8 mouse cellular contexts compared by ENCODE assay signal in genomic region chr14:54875844-54876538, GRCm38 (mm10). TPM values are rescaled to one million over a fixed set of nuclear protein-coding genes. Genes with fewer than 3 reads are reported as not detected.
DNase-seq lines count a peak whose midpoint lies in the region; ATAC-seq lines count a peak whose summit lies in the region.

No protein-coding gene starts in this region.

- intact Hi-C loops in left cerebral cortex, postnatal 10 days (cut with DNase I), result no loop called here

- peaks cover 30% of the 10 kb centered on the region for H3K27me3 ChIP-seq in forebrain, embryonic 10.5 days (ENCODE audit: poor library complexity, severe bottlenecking)
- peaks cover 8% of the 10 kb centered on the region for H3K27me3 ChIP-seq in midbrain, embryonic 12.5 days

- peaks cover 28% of the 10 kb centered on the region for H3K4me1 ChIP-seq in forebrain, embryonic 10.5 days
- peaks cover 17% of the 10 kb centered on the region for H3K4me1 ChIP-seq in midbrain, embryonic 12.5 days

- WGBS in forebrain, embryonic 10.5 days, result 2% methylated on average over 36 of the region's 36 CpGs
- 4% methylated on average over 36 of the region's 36 CpGs for WGBS in midbrain, embryonic 12.5 days

- peak overlapping the region; percentile 82 for H3K4me3 ChIP-seq in forebrain, embryonic 10.5 days
- peak overlapping the region; percentile 77 for H3K4me3 ChIP-seq in midbrain, embryonic 12.5 days

- peak; percentile 56 for DNase-seq in kidney, adult 11 months
- no peak for DNase-seq in kidney, adult 18-20 months
- DNase-seq in MN1 (ENCODE audit: low spot score), result peak; percentile 76
- DNase-seq in forebrain, embryonic 10.5 days (ENCODE audit: extremely low spot score, low spot score), result no peak
- peak; percentile 43 to 59 for DNase-seq in kidney, postnatal 25 days
- no peak for DNase-seq in thymus, postnatal 4 days
- no peak for DNase-seq in left cerebral cortex, postnatal 10 days (ENCODE audit: extremely low spot score in 1 of 2, low spot score in 2 of 2)

- peak overlapping the region; percentile 92 for H3K27ac ChIP-seq in forebrain, embryonic 10.5 days
- H3K27ac ChIP-seq in midbrain, embryonic 12.5 days (replicated peaks), result peak overlapping the region; percentile 90

- peak; percentile 51 for ATAC-seq in midbrain, embryonic 12.5 days (ENCODE audit: low FRiP score, low read depth)

- H3K9me3 ChIP-seq in forebrain, embryonic 10.5 days, result no peaks in the 10 kb centered on the region
- H3K9me3 ChIP-seq in midbrain, embryonic 12.5 days, result no peaks in the 10 kb centered on the region

- peak overlapping the region; percentile 76 for H3K9ac ChIP-seq in midbrain, embryonic 12.5 days (replicated peaks)

- H3K36me3 ChIP-seq in forebrain, embryonic 10.5 days (replicated peaks), result no peaks in the 10 kb centered on the region
- H3K36me3 ChIP-seq in midbrain, embryonic 12.5 days, result no peaks in the 10 kb centered on the region

- H3K4me2 ChIP-seq in midbrain, embryonic 12.5 days (replicated peaks), result peak overlapping the region; percentile 99

RNA-seq across cellular contexts. Expression of gene Ppp1r3e, which starts 1.4 kb away (rescaled TPM):
- 0.96 and 1.0 TPM in 2 replicates for polyA plus RNA-seq in forebrain, embryonic 10.5 days (2016; fragmentation: Nextera tagmentation; extraction: Ambion mirVana)
- 0.80 and 1.6 TPM in 2 replicates for polyA plus RNA-seq in midbrain, embryonic 12.5 days (2016; fragmentation: Nextera tagmentation; extraction: Ambion mirVana)
- total RNA-seq in left cerebral cortex, postnatal 10 days (2021), result 10 to 100 TPM; 26.9 to 28.4 TPM

RNA-seq across cellular contexts. Expression of gene Homez, which starts 5.2 kb away (rescaled TPM):
- polyA plus RNA-seq in forebrain, embryonic 10.5 days (2016; fragmentation: Nextera tagmentation; extraction: Ambion mirVana), result 24.0 and 29.5 TPM in 2 replicates
- polyA plus RNA-seq in midbrain, embryonic 12.5 days (2016; fragmentation: Nextera tagmentation; extraction: Ambion mirVana), result 16.4 and 18.6 TPM in 2 replicates
- 10 to 100 TPM; 16.7 to 18.5 TPM for total RNA-seq in left cerebral cortex, postnatal 10 days (2021)

RNA-seq across cellular contexts. Expression of gene Bcl2l2, which starts 7.2 kb away (rescaled TPM):
- 2.2 and 2.5 TPM in 2 replicates for polyA plus RNA-seq in forebrain, embryonic 10.5 days (2016; fragmentation: Nextera tagmentation; extraction: Ambion mirVana)
- 2.7 and 3.7 TPM in 2 replicates for polyA plus RNA-seq in midbrain, embryonic 12.5 days (2016; fragmentation: Nextera tagmentation; extraction: Ambion mirVana)
- total RNA-seq in left cerebral cortex, postnatal 10 days (2021), result 10 to 100 TPM; 83.0 to 84.4 TPM

RNA-seq across cellular contexts. Expression of gene Gm20521, which starts 7.2 kb away (rescaled TPM):
- polyA plus RNA-seq in forebrain, embryonic 10.5 days (2016; fragmentation: Nextera tagmentation; extraction: Ambion mirVana), result not detected in 2 replicates
- polyA plus RNA-seq in midbrain, embryonic 12.5 days (2016; fragmentation: Nextera tagmentation; extraction: Ambion mirVana), result 0.22 TPM in 1 of 2 replicates, not detected in the other
- total RNA-seq in left cerebral cortex, postnatal 10 days (2021), result 1 to 10 TPM in 1 of 2 experiments, not detected in 1; 1.9 TPM

RNA-seq across cellular contexts. Expression of gene Pabpn1, which starts 16.3 kb away (rescaled TPM):
- polyA plus RNA-seq in forebrain, embryonic 10.5 days (2016; fragmentation: Nextera tagmentation; extraction: Ambion mirVana), result 168 and 174 TPM in 2 replicates
- 199 and 238 TPM in 2 replicates for polyA plus RNA-seq in midbrain, embryonic 12.5 days (2016; fragmentation: Nextera tagmentation; extraction: Ambion mirVana)
- total RNA-seq in left cerebral cortex, postnatal 10 days (2021), result 100 to 1,000 TPM; 272 to 278 TPM

Comparison
In these comparisons a context has a peak if more than half of its experiments do, and no peak if none do; other contexts are left out.
1. DNase-seq: peak in kidney, adult 11 months (single experiment), MN1 (single experiment) and kidney, postnatal 25 days (2 of 2); none in kidney, adult 18-20 months (single experiment), forebrain, embryonic 10.5 days (single experiment), thymus, postnatal 4 days (single experiment) and left cerebral cortex, postnatal 10 days (0 of 2).